Mouse (Mus musculus) hindbrain, embryonic 16.5 days (tissue): ENCODE measurements around the gene Cd68. TPM values are rescaled to one million over a fixed set of nuclear protein-coding genes. Genes with fewer than 3 reads are reported as not detected.

Source experiments
- ATAC-seq: fragments of 200-750 bp; cut with Nextera tagmentation; 2 replicates; pipeline ENCODE4 v1.8.0; 2017; ENCODE audit warnings: moderate TSS enrichment, moderate library complexity
- H3K27ac ChIP-seq: fragments of 300-500 bp; sonication (generic); 2 replicates; pipeline ENCODE4 v1.5.1; 2014; ENCODE audit warnings: low read depth, mild to moderate bottlenecking, control low read depth, low read length, moderate library complexity
- H3K27me3 ChIP-seq: fragments of 300-500 bp; sonication (generic); replicated peaks from 2 replicates; pipeline ENCODE4 v1.6.1; 2014; ENCODE audit warnings: low read length; ENCODE audit not compliant: control insufficient read depth, insufficient read depth
- H3K36me3 ChIP-seq: fragments of 300-500 bp; sonication (generic); 2 replicates; pipeline ENCODE4 v1.6.1; 2014; ENCODE audit warnings: mild to moderate bottlenecking, low read length, moderate library complexity, mixed read lengths; ENCODE audit not compliant: control insufficient read depth, insufficient read depth
- H3K4me1 ChIP-seq: fragments of 300-500 bp; sonication (generic); 2 replicates; pipeline ENCODE4 v1.6.1; 2014; ENCODE audit warnings: low read depth, low read length; ENCODE audit not compliant: control insufficient read depth, insufficient read depth
- H3K4me2 ChIP-seq: fragments of 300-500 bp; sonication (generic); 2 replicates; pipeline ENCODE4 v1.6.1; 2014; ENCODE audit warnings: mild to moderate bottlenecking, low read length, control low read depth, moderate library complexity
- H3K4me3 ChIP-seq: fragments of 300-500 bp; sonication (generic); 2 replicates; pipeline ENCODE4 v1.5.1; 2014; ENCODE audit warnings: mild to moderate bottlenecking, low read length, control low read depth, moderate library complexity
- H3K9ac ChIP-seq: fragments of 300-500 bp; sonication (generic); 2 replicates; pipeline ENCODE4 v1.6.1; 2014; ENCODE audit warnings: low read depth, mild to moderate bottlenecking, control low read depth, low read length, moderate library complexity
- H3K9me3 ChIP-seq: fragments of 300-500 bp; sonication (generic); 2 replicates; pipeline ENCODE4 v1.6.1; 2014; ENCODE audit warnings: mild to moderate bottlenecking, low read length, moderate library complexity; ENCODE audit not compliant: control insufficient read depth
- WGBS: fragments of 180-500 bp; shearing (Covaris S2); extraction: QIAGEN DNeasy Blood & Tissue Kit; methylation state at CpG from one replicate; pipeline ENCODE4 v1.1.7; 2014; 5-methylcytosine and 5-hydroxymethylcytosine counted together
- polyA plus RNA-seq: library from polyadenylated mRNA; unstranded; fragments of >200 nt; fragmentation: Nextera tagmentation; extraction: Ambion mirVana; gene quantifications from 2 replicates; pipeline ENCODE4 v1.2.1, GENCODE M21; 2015

Gene Cd68
- polyA plus RNA-seq, 1 experiment from 2014 or later, result 11.5 TPM

GRCm38 (mm10) chr11:69685526-69686148 is 19.7 kb upstream of the Cd68 start, which contains the start of gene Tnfsf13:
Gene Tnfsf13 (minus strand): TSS chr11:69685784.
- Histone ChIP-seq H3K4me3 (no peak within 1 kb of the TSS), H3K9ac (peak within 1 kb of the TSS; percentile 41; the same call in 1 of the 2 replicates), H3K27me3 (no peaks in the 10 kb centered on the region), H3K4me1 (peaks cover 20% of the 10 kb centered on the region), H3K4me2 (no peak within 1 kb of the TSS), H3K9me3 (no peaks in the 10 kb centered on the region), H3K27ac (peak within 1 kb of the TSS; percentile 84), H3K36me3 (no peaks in the 10 kb centered on the region)
- 49% methylated on average over 10 of the region's 10 CpGs for WGBS
- no peak for ATAC-seq

- Histone ChIP-seq H3K27me3 (no peaks in the 10 kb centered on the region), H3K4me3 (no peak overlapping the region), H3K36me3 (no peaks in the 10 kb centered on the region), H3K27ac (peak overlapping the region; percentile 45; the same call in 1 of the 2 replicates), H3K9ac (no peak overlapping the region), H3K9me3 (no peaks in the 10 kb centered on the region), H3K4me1 (peaks cover 27% of the 10 kb centered on the region), H3K4me2 (no peak overlapping the region)
- 69% methylated on average over 6 of the region's 6 CpGs for WGBS
- no peak for ATAC-seq
Measured at GRCm38 (mm10) chr11:69684936-69685335, 19.0 kb upstream of the Cd68 start.

DNA sequence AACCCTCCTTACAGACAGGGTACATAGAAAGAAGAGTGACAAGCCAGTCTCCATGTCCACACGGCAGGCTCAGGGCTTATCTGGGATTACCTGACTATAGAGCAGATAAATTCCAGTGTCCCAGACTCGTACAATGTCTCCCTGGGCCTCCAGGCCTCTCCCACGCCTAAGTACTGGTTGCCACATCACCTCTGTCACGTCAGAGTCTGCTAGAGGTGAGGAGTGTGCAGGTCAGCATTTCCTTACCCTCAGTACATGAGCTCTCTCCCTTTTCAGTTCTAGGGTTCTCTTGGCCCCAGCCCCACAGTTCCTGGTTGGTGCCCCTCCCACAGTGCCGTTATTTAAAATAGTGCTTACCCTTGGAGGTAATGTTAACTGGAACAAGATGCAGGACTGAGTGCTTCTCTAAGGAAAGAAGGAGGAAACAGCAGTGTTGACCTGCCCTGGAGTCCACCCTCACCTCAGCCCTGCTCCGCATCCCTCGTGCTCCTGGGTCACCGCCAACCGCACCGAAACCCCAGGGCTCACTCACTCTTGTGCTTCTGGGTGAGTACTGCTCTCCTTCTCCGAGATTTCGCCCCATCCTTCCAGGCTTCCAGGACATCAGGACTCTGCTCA is 18.3 kb upstream of the Cd68 start:
- ATAC-seq, result no peak
- 83% methylated on average over 12 of the region's 12 CpGs for WGBS
- no peaks in the 10 kb centered on the region for H3K9me3 ChIP-seq
- H3K4me2 ChIP-seq, result no peak overlapping the region
- H3K27ac ChIP-seq, result no peak overlapping the region
- no peaks in the 10 kb centered on the region for H3K27me3 ChIP-seq
- H3K4me3 ChIP-seq, result no peak overlapping the region
- H3K4me1 ChIP-seq, result peaks cover 33% of the 10 kb centered on the region
- H3K9ac ChIP-seq, result 0 out of 2 replicates have a peak overlapping the region, but pooled peaks have one; percentile 0
- no peaks in the 10 kb centered on the region for H3K36me3 ChIP-seq

DNA sequence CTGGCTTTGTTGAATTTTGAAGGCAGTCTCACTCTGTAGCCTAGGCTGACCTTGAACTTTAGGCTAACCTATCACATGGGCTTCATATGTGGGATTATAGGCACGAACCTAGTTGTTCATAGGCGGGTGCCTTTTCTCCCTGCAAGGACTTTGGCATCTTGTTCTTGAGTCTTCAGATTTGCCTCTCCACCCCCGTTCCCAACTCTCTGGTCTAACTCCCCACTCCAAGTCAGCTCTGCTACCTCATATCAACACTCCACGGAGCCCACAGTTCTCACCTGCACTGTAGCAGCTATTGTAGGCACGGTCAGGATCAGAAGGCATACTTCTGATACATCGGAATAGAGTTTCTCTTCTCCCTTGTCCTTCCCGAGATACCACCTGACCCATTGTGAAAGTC is 17.6 kb upstream of the Cd68 start:
- WGBS, result 84% methylated on average over 7 of the region's 7 CpGs
- peak overlapping the region; percentile 87; the same call in 1 of the 2 replicates for H3K4me2 ChIP-seq
- no peak overlapping the region for H3K27ac ChIP-seq
- no peak for ATAC-seq
- H3K36me3 ChIP-seq, result peaks cover under 1% of the 10 kb centered on the region; the same call in 1 of the 2 replicates
- H3K9ac ChIP-seq, result peak overlapping the region; percentile 0; the same call in 1 of the 2 replicates
- H3K27me3 ChIP-seq, result no peaks in the 10 kb centered on the region
- H3K4me3 ChIP-seq, result no peak overlapping the region
- H3K9me3 ChIP-seq, result no peaks in the 10 kb centered on the region
- peaks cover 34% of the 10 kb centered on the region for H3K4me1 ChIP-seq

GRCm38 (mm10) chr11:69682840-69683533 is 17.0 kb upstream of the Cd68 start:
- peak; percentile 43; the same call in 1 of the 2 replicates for ATAC-seq
- peak overlapping the region; percentile 55; the same call in 1 of the 2 replicates for H3K9ac ChIP-seq
- H3K4me2 ChIP-seq, result peak overlapping the region; percentile 87
- peaks cover 5% of the 10 kb centered on the region; the same call in 1 of the 2 replicates for H3K36me3 ChIP-seq
- WGBS, result 11% methylated on average over 12 of the region's 12 CpGs
- H3K9me3 ChIP-seq, result no peaks in the 10 kb centered on the region
- H3K27me3 ChIP-seq, result no peaks in the 10 kb centered on the region
- H3K27ac ChIP-seq, result peak overlapping the region; percentile 92
- peak overlapping the region; percentile 28 for H3K4me3 ChIP-seq
- H3K4me1 ChIP-seq, result peaks cover 34% of the 10 kb centered on the region

DNA sequence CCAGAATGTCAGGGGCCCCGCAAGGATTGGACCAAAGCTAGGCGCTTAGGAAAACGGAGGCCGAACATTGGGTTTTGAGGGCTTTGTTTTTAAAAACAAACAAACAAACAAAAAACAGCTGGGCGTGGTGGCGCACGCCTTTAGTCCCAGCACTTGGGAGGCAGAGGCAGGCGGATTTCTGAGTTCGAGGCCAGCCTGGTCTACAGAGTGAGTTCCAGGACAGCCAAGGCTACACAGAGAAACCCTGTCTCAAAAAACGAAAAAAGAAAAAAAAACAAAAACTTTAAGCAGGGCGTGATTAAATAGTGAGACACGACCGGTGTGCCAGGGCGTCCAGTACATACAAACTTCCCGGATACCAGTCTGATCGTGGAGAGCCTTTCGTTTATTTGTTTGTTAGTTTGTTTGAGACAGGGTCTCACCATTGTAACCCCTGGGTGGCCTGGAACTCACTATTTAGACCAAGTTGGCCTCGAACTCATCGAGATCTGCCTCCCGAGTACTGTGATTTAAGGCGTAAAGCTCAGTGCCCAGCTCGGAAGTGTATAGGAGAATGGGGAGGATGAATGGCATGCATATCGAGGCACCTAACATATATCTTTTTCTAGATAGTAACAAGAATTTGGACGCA is 16.4 kb upstream of the Cd68 start:
- no peaks in the 10 kb centered on the region for H3K27me3 ChIP-seq
- no peaks in the 10 kb centered on the region for H3K9me3 ChIP-seq
- ATAC-seq, result peak; percentile 12; the same call in 1 of the 2 replicates
- H3K4me1 ChIP-seq, result peaks cover 34% of the 10 kb centered on the region
- H3K9ac ChIP-seq, result peak overlapping the region; percentile 81
- H3K27ac ChIP-seq, result peak overlapping the region; percentile 92
- peaks cover 8% of the 10 kb centered on the region; the same call in 1 of the 2 replicates for H3K36me3 ChIP-seq
- peak overlapping the region; percentile 65 for H3K4me3 ChIP-seq
- whole genome bisulfite sequencing, result 27% methylated on average over 24 of the region's 24 CpGs
- peak overlapping the region; percentile 87 for H3K4me2 ChIP-seq

DNA sequence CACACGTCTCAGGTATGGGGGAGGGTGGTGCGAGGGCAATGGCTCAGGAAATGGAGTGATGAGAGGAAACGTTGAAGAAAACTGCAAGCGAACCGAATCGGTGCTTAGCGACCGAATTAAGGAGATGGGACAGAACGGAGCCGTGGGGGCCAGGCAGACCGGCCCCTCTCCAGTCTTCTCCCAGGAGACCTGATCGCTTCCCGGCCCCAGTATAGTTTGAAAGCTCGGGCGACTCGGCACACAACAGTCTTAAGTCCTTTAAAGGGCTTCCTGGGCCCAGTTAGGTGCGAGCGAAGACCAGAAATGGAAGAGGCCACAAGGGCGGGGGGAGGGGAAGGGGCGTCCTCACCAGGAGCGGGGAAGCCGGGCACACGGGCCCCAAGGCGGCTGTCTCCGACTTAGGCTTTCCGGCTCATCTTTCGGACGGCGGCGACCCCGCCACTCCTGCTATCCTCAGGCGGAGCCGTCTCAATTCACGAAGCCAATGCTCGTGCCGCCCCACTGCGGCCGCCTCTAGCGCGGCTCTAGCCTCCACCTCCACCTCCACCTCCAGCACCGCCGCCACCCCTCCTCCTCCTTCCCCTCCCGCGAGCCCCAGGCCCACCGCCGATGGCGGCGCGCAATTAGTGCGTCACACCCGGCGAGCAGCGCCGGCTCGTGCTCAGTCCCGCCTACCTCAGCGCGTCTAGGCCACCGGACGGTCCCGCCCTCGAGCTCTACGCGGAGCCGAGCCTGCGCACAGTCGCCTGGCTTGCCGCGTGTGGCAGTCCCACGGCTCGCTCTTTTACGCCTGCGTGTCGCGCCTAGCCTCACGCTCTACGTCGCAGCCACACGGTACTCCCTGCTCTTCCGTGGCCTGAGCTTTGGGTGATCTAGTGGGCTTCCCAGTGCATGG is 15.6 kb upstream of the Cd68 start, which contains the start of gene Senp3:
Gene Senp3 (minus strand): TSS at position 771 of the 895 bp plus-strand sequence.
- peaks cover 11% of the 10 kb centered on the region for H3K36me3 ChIP-seq
- peaks cover 34% of the 10 kb centered on the region for H3K4me1 ChIP-seq
- H3K9me3 ChIP-seq, result no peaks in the 10 kb centered on the region
- H3K9ac ChIP-seq, result peak within 1 kb of the TSS; percentile 81
- peak within 1 kb of the TSS; percentile 92 for H3K27ac ChIP-seq
- WGBS, result under 1% methylated on average over 62 of the region's 80 CpGs
- peak within 1 kb of the TSS; percentile 87 for H3K4me2 ChIP-seq
- ATAC-seq, result peak; percentile 97
- no peaks in the 10 kb centered on the region for H3K27me3 ChIP-seq
- peak within 1 kb of the TSS; percentile 65 for H3K4me3 ChIP-seq

DNA sequence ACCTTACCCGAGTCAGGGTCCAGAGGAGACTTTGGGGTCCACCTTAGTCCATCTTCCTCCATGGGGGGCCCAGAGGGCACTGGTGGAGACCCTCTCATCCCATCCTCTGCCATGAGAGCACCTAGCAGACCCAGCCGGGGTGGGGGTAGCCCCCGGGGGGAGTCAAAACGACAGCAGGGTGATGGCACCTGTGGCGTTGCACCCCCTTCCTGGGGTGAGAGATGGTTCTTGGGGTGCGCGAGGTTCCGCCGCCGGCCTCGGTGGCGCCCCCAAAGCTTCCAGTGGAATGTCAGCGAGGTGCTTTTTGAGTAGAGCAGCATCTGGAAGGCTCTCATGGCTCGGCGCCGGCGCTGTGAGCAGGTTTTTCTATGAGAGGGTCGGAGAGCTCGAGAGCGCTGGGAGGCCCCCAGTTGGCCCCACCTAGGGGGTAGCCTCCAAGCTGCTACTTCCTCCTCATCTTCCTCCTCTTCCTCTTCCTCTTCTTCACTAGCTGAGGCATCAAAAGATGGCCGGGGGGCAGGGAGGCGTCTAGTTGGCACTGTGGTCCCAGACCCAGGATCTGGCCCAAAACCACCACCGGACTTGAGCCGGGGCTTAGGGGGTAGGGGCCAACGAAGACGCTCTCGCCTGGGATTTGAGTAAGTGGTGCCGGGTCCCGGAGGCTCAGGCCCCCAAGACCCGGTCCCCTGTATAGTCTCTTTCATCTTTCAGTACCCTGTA is 14.3 kb upstream of the Cd68 start:
- peaks cover 27% of the 10 kb centered on the region for H3K4me1 ChIP-seq
- peak overlapping the region; percentile 65 for H3K4me3 ChIP-seq
- 91% methylated on average over 30 of the region's 30 CpGs for WGBS
- ATAC-seq, result no peak
- H3K27me3 ChIP-seq, result no peaks in the 10 kb centered on the region
- H3K36me3 ChIP-seq, result peaks cover 15% of the 10 kb centered on the region
- no peak overlapping the region for H3K9ac ChIP-seq
- no peak overlapping the region for H3K27ac ChIP-seq
- H3K4me2 ChIP-seq, result peak overlapping the region; percentile 87
- no peaks in the 10 kb centered on the region for H3K9me3 ChIP-seq
